Mouse (Mus musculus) heart, postnatal 0 days (tissue): ENCODE data around the gene Eng. TPM values are rescaled to one million over a fixed set of nuclear protein-coding genes. Genes with fewer than 3 reads are reported as not detected.

Source experiments
- ATAC-seq: fragments of 200-750 bp; cut with Nextera tagmentation; 2 replicates; pipeline ENCODE4 v1.8.0; 2017; ENCODE audit warnings: low read depth, moderate number of reproducible peaks, moderate library complexity; ENCODE audit not compliant: insufficient read depth
- DNase-seq: peaks from one replicate; pipeline ENCODE4 v3.0.0-alpha.2; 2016; ENCODE audit warnings: low spot score
- H3K27ac ChIP-seq: fragments of 300-500 bp; sonication (generic); 2 replicates; pipeline ENCODE4 v1.5.1; 2014; ENCODE audit warnings: low read depth, mild to moderate bottlenecking
- H3K27me3 ChIP-seq: fragments of 300-500 bp; sonication (generic); 2 replicates; pipeline ENCODE4 v1.6.1; 2014; ENCODE audit warnings: low read length, mixed read lengths; ENCODE audit not compliant: control insufficient read depth, insufficient read depth
- H3K36me3 ChIP-seq: fragments of 300-500 bp; sonication (generic); replicated peaks from 2 replicates; pipeline ENCODE4 v1.6.1; 2014; ENCODE audit warnings: low read length, mixed read lengths; ENCODE audit not compliant: control insufficient read depth, insufficient read depth
- H3K4me1 ChIP-seq: fragments of 300-500 bp; sonication (generic); 2 replicates; pipeline ENCODE4 v1.6.1; 2014; ENCODE audit warnings: antibody characterized with exemption; ENCODE audit not compliant: control insufficient read depth, insufficient read depth
- H3K4me2 ChIP-seq: fragments of 300-500 bp; sonication (generic); 2 replicates; pipeline ENCODE4 v1.6.1; 2014; ENCODE audit warnings: low read depth, mild to moderate bottlenecking, low read length, moderate library complexity
- H3K4me3 ChIP-seq: fragments of 300-500 bp; sonication (generic); 2 replicates; pipeline ENCODE4 v1.5.1; 2014; ENCODE audit warnings: low read depth, low read length
- H3K9ac ChIP-seq: fragments of 300-500 bp; sonication (generic); replicated peaks from 2 replicates; pipeline ENCODE4 v1.6.1; 2014; ENCODE audit warnings: low read depth, low read length, mixed read lengths
- H3K9me3 ChIP-seq: fragments of 300-500 bp; sonication (generic); replicated peaks from 2 replicates; pipeline ENCODE4 v1.6.1; 2016; ENCODE audit warnings: low read length; ENCODE audit not compliant: control insufficient read depth
- CTCF ChIP-seq: IDR thresholded peaks from 2 replicates; pipeline ENCODE4 v1.5.1; 2016; ENCODE audit warnings: antibody characterized with exemption, control low read depth, low read depth
- EP300 ChIP-seq: IDR thresholded peaks from 2 replicates; pipeline ENCODE4 v1.6.1; 2016; ENCODE audit warnings: antibody characterized with exemption, low read depth
- WGBS: fragments of 180-500 bp; shearing (Covaris S2); extraction: QIAGEN DNeasy Blood & Tissue Kit; methylation state at CpG from one replicate; pipeline ENCODE4 v1.1.7; 2014; 5-methylcytosine and 5-hydroxymethylcytosine counted together
- polyA plus RNA-seq: library from polyadenylated mRNA; unstranded; fragments of >200 nt; fragmentation: Nextera tagmentation; extraction: Ambion mirVana; gene quantifications from 2 replicates; pipeline ENCODE4 v1.2.1, GENCODE M21; 2015
- total RNA-seq: library from RNA; depleted of rRNA; stranded (reverse); fragments of >200 nt; gene quantifications from 2 replicates; pipeline ENCODE4 v1.2.3, GENCODE M21; 2014; ENCODE audit warnings: low replicate concordance

Eng gene
- total and polyA plus RNA-seq, 2 experiments from 2014 or later, result 123 to 137 TPM

- no peak overlapping the region for H3K4me3 ChIP-seq
- TF ChIP-seq CTCF (peak; percentile 86), EP300 (no peak)
- no peaks in the 10 kb centered on the region for H3K9me3 ChIP-seq
- DNase-seq (peak; percentile 80), ATAC-seq (peak; percentile 30)
- H3K4me2 ChIP-seq, result no peak overlapping the region
- peak overlapping the region; percentile 58 for H3K27ac ChIP-seq
- no peak overlapping the region for H3K9ac ChIP-seq
- no peaks in the 10 kb centered on the region for H3K27me3 ChIP-seq
- peaks cover 46% of the 10 kb centered on the region for H3K36me3 ChIP-seq
- WGBS, result 43% methylated on average over 7 of the region's 7 CpGs
- peaks cover 23% of the 10 kb centered on the region for H3K4me1 ChIP-seq
Measured at GRCm38 (mm10) chr2:32631737-32632394, 14.5 kb upstream of the Eng start.

- DNase-seq, result peak; percentile 54
- 41% methylated on average over 5 of the region's 5 CpGs for WGBS
- Histone ChIP-seq H3K4me2 (no peak overlapping the region), H3K27ac (peak overlapping the region; percentile 71), H3K36me3 (peaks cover 46% of the 10 kb centered on the region), H3K27me3 (no peaks in the 10 kb centered on the region), H3K4me1 (peaks cover 13% of the 10 kb centered on the region), H3K9ac (no peak overlapping the region), H3K4me3 (no peak overlapping the region), H3K9me3 (no peaks in the 10 kb centered on the region)
- 0 out of 2 replicates have a peak, but pooled peaks have one; percentile 5 for ATAC-seq
- no peak for TF ChIP-seq CTCF
- TF ChIP-seq EP300, result 0 out of 2 replicates have a peak, but pooled peaks have one; percentile 58
Measured at GRCm38 (mm10) chr2:32633660-32634059, 12.7 kb upstream of the Eng start.

GRCm38 (mm10) chr2:32634277-32635105 is 11.9 kb upstream of the Eng start:
- H3K9me3 ChIP-seq, result no peaks in the 10 kb centered on the region
- H3K27ac ChIP-seq, result peak overlapping the region; percentile 71

DNA sequence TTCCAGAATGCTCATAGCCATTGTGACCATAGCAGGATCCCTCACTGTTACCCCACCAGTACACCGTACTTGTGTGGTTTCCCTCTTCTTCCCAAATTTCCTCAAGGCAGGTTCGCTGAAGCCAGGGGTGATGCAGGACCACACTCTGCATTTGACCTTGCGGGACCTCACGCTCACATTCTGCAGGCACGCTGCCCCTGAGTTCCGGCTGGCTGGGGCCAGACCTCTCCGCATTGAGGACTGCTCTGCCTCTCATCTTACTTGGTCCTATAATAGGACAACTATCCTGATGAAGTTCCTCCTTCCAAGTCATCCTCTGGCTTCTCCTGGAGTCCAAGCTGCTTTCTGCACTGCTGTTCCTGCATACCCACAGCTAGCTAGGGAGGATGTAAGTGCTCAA is 9.8 kb upstream of the Eng start:
- H3K27ac ChIP-seq, result peak overlapping the region; percentile 66
- no peak overlapping the region for H3K4me2 ChIP-seq
- 81% methylated on average over 7 of the region's 7 CpGs for whole genome bisulfite sequencing
- peaks cover 35% of the 10 kb centered on the region for H3K36me3 ChIP-seq
- ATAC-seq (no peak), DNase-seq (no peak)
- peaks cover 10% of the 10 kb centered on the region for H3K4me1 ChIP-seq
- H3K4me3 ChIP-seq, result no peak overlapping the region
- TF ChIP-seq CTCF (no peak), EP300 (no peak)
- H3K27me3 ChIP-seq, result no peaks in the 10 kb centered on the region
- no peaks in the 10 kb centered on the region for H3K9me3 ChIP-seq
- H3K9ac ChIP-seq, result no peak overlapping the region

More at GRCm38 (mm10) chr2:32634277-32635105, 11.9 kb upstream of the Eng start:
- H3K4me1 ChIP-seq, result peaks cover 6% of the 10 kb centered on the region
- H3K27me3 ChIP-seq, result no peaks in the 10 kb centered on the region
- no peak overlapping the region for H3K4me3 ChIP-seq
- TF ChIP-seq EP300 (no peak), CTCF (no peak)
- DNase-seq, result no peak
- no peak for ATAC-seq
- no peak overlapping the region for H3K4me2 ChIP-seq
- WGBS, result 80% methylated on average over 10 of the region's 10 CpGs
- no peak overlapping the region for H3K9ac ChIP-seq
- peaks cover 46% of the 10 kb centered on the region for H3K36me3 ChIP-seq

DNA sequence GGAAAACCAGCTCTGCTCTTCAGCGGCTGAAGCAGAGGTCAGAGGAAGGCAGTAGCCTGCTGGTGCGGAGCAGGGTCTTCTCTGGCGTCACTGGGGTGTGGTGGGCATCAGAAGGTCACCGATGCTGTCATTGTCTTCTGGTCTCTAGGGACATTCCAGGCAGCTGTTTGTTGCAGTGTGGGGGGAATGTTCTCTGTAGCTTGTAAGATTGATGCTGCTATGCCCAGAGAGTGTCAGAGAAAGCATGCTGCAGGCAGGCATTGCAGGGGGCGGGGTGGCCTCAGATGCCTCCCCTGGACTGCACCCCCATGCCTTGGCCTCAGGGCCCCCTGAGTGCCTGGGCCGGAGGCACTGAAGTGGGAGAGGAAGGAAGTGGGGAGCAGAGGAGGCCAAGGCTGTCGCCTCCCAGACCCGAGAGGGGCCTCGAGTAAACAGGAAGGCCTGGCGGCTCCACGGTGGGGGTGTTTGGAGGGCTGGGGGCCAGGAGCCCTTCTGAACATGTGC is 8.6 kb upstream of the Eng start:
- DNase-seq (peak; percentile 74), ATAC-seq (peak; percentile 75)
- Histone ChIP-seq H3K9me3 (no peaks in the 10 kb centered on the region), H3K4me2 (no peak overlapping the region), H3K4me1 (peaks cover 21% of the 10 kb centered on the region), H3K27me3 (no peaks in the 10 kb centered on the region), H3K9ac (no peak overlapping the region), H3K27ac (peak overlapping the region; percentile 66), H3K4me3 (no peak overlapping the region), H3K36me3 (peaks cover 24% of the 10 kb centered on the region)
- WGBS, result 19% methylated on average over 11 of the region's 11 CpGs
- TF ChIP-seq CTCF, result no peak; the same call in 1 of the 2 replicates
- TF ChIP-seq EP300, result peak; percentile 94
